Mouse (Mus musculus) midbrain, embryonic 12.5 days (tissue): ENCODE data around the gene Stk16. TPM values are rescaled to one million over a fixed set of nuclear protein-coding genes. Genes with fewer than 3 reads are reported as not detected.

Experiments used
- ATAC-seq: fragments of 200-750 bp; cut with Nextera tagmentation; 2 replicates; pipeline ENCODE4 v1.8.0; 2017; ENCODE audit warnings: low read depth, moderate TSS enrichment, moderate library complexity; ENCODE audit not compliant: low FRiP score
- H3K27ac ChIP-seq: fragments of 300-500 bp; sonication (generic); replicated peaks from 2 replicates; pipeline ENCODE4 v1.5.1; 2016; ENCODE audit warnings: mild to moderate bottlenecking
- H3K27me3 ChIP-seq: fragments of 300-500 bp; sonication (generic); 2 replicates; pipeline ENCODE4 v1.6.1; 2016; ENCODE audit warnings: mild to moderate bottlenecking
- H3K36me3 ChIP-seq: fragments of 300-500 bp; sonication (generic); 2 replicates; pipeline ENCODE4 v1.6.1; 2016
- H3K4me1 ChIP-seq: fragments of 300-500 bp; sonication (generic); 2 replicates; pipeline ENCODE4 v1.6.1; 2016
- H3K4me2 ChIP-seq: fragments of 300-500 bp; sonication (generic); replicated peaks from 2 replicates; pipeline ENCODE4 v1.6.1; 2016; ENCODE audit warnings: mild to moderate bottlenecking, moderate library complexity
- H3K4me3 ChIP-seq: fragments of 300-500 bp; sonication (generic); 2 replicates; pipeline ENCODE4 v1.5.1; 2016; ENCODE audit warnings: mild to moderate bottlenecking
- H3K9ac ChIP-seq: fragments of 300-500 bp; sonication (generic); replicated peaks from 2 replicates; pipeline ENCODE4 v1.6.1; 2016; ENCODE audit warnings: mild to moderate bottlenecking, moderate library complexity
- H3K9me3 ChIP-seq: fragments of 300-500 bp; sonication (generic); 2 replicates; pipeline ENCODE4 v1.6.1; 2016; ENCODE audit warnings: mild to moderate bottlenecking
- WGBS: fragments of 180-500 bp; shearing (Covaris S2); methylation state at CpG from one replicate; pipeline ENCODE4 v1.1.7; 2016; 5-methylcytosine and 5-hydroxymethylcytosine counted together
- polyA plus RNA-seq: library from polyadenylated mRNA; unstranded; fragments of >200 nt; fragmentation: Nextera tagmentation; extraction: Ambion mirVana; gene quantifications from 2 replicates; pipeline ENCODE4 v1.2.1, GENCODE M21; 2016

The Stk16 gene
- polyA plus RNA-seq, 1 experiment from 2014 or later: 135 TPM

- Histone ChIP-seq H3K27me3 (no peaks in the 10 kb centered on the region), H3K9ac (no peak overlapping the region), H3K4me1 (peaks cover 20% of the 10 kb centered on the region), H3K9me3 (no peaks in the 10 kb centered on the region), H3K36me3 (peaks cover 48% of the 10 kb centered on the region), H3K27ac (no peak overlapping the region), H3K4me3 (no peak overlapping the region), H3K4me2 (no peak overlapping the region)
- no peak for ATAC-seq
- WGBS: 91% methylated on average over 2 of the region's 2 CpGs
Measured at GRCm38 (mm10) chr1:75187914-75188483, 22.6 kb upstream of the Stk16 start.

DNA sequence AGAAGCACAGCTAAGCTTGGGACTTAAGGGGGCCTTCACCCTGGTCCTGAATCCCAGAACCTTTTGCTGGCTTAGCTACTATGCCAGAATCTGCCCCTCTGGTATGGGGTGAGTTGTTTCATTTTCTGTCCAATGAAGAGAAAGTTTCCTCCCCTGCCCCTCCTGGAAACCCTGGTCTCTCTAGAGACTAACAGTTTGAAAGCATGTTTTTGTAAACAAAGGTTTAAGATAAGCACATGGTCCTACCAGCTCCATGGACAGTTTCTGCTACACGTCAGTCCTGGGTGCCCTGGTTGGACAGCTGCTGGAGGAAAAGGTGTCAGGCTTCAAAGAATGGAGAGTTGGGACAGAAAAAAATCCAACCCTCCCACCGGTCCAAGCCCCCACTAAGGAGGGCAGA is 20.1 kb upstream of the Stk16 start:
- 77% methylated on average over 2 of the region's 2 CpGs for WGBS
- Histone ChIP-seq H3K4me3 (no peak overlapping the region), H3K4me2 (peak overlapping the region; percentile 96), H3K9ac (peak overlapping the region; percentile 31; the same call in 1 of the 2 replicates), H3K9me3 (no peaks in the 10 kb centered on the region), H3K36me3 (peaks cover 29% of the 10 kb centered on the region), H3K27ac (no peak overlapping the region), H3K4me1 (peaks cover 24% of the 10 kb centered on the region), H3K27me3 (no peaks in the 10 kb centered on the region)
- ATAC-seq: no peak

- Histone ChIP-seq H3K27me3 (no peaks in the 10 kb centered on the region), H3K9ac (peak overlapping the region; percentile 83), H3K36me3 (peaks cover 29% of the 10 kb centered on the region), H3K4me3 (peak overlapping the region; percentile 68), H3K4me2 (peak overlapping the region; percentile 96), H3K9me3 (no peaks in the 10 kb centered on the region), H3K27ac (peak overlapping the region; percentile 87), H3K4me1 (peaks cover 24% of the 10 kb centered on the region)
- no peak for ATAC-seq
- WGBS: 41% methylated on average over 5 of the region's 5 CpGs
Measured at GRCm38 (mm10) chr1:75191258-75191621, 19.4 kb upstream of the Stk16 start.

DNA sequence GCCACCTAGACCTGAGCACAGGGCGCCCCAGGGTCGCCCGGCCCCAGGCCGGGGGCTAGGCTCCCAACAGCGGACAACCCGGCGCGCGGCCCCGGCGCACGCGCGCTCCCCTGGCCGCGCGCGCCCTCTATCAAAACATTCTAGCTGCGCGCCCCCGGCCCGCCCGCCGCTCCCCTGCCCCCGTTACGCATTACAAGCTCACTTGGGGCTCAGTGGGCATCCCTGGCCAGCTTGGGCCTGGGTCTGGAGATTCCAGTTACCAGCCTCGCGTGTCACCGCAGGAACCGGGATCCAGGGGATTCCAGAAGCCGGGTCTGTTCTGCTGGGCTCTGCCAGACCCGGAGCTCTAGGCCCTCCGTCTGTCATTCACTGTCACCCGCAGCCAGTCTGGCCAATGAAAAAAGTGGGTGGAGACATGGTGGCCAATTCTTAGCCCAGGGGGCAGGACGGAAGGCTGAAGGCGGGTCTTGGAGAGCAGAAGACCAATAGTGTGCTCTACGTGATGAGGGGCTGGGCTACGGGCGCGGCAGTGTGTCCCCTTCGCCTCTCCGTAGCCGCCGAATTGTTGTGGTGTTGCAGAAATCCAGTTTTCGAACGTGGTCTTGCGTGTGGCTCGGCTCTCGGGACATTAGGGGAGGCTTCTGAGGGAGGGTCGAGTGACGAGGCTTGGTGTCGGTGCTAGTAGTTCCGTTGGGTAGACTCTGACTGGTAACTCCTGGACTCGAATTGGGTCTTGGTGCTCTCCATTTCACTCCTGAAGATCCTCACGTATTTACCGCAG is 18.8 kb upstream of the Stk16 start, which contains the start of the genes Ankzf1 and Atg9a:
Gene Ankzf1, plus strand, starts transcription at position 530 of the 781 bp plus-strand sequence.
Gene Atg9a, minus strand, starts transcription at position 575 of the 781 bp plus-strand sequence.
- H3K9me3 ChIP-seq: no peaks in the 10 kb centered on the region
- peak within 1 kb of the TSS; percentile 87 for H3K27ac ChIP-seq
- WGBS: under 1% methylated on average over 48 of the region's 56 CpGs
- ATAC-seq: peak; percentile 99
- H3K27me3 ChIP-seq: no peaks in the 10 kb centered on the region
- peak within 1 kb of the TSS; percentile 96 for H3K4me2 ChIP-seq
- peak within 1 kb of the TSS; percentile 68 for H3K4me3 ChIP-seq
- peaks cover 24% of the 10 kb centered on the region for H3K4me1 ChIP-seq
- peak within 1 kb of the TSS; percentile 83 for H3K9ac ChIP-seq
- peaks cover 29% of the 10 kb centered on the region for H3K36me3 ChIP-seq

- peak overlapping the region; percentile 81 for H3K9ac ChIP-seq
- H3K36me3 ChIP-seq: peaks cover 30% of the 10 kb centered on the region
- H3K4me2 ChIP-seq: peak overlapping the region; percentile 96
- WGBS: under 1% methylated on average over 19 of the region's 19 CpGs
- no peaks in the 10 kb centered on the region for H3K27me3 ChIP-seq
- peak overlapping the region; percentile 68 for H3K4me3 ChIP-seq
- H3K9me3 ChIP-seq: no peaks in the 10 kb centered on the region
- H3K27ac ChIP-seq: peak overlapping the region; percentile 87
- H3K4me1 ChIP-seq: peaks cover 24% of the 10 kb centered on the region
- ATAC-seq: no peak
Measured at GRCm38 (mm10) chr1:75192452-75192851, 18.2 kb upstream of the Stk16 start.

GRCm38 (mm10) chr1:75201236-75201635 is 9.4 kb upstream of the Stk16 start:
- Histone ChIP-seq H3K27me3 (no peaks in the 10 kb centered on the region), H3K4me2 (no peak overlapping the region), H3K9ac (no peak overlapping the region), H3K36me3 (peaks cover 42% of the 10 kb centered on the region), H3K4me3 (no peak overlapping the region), H3K4me1 (no peaks in the 10 kb centered on the region), H3K9me3 (no peaks in the 10 kb centered on the region), H3K27ac (no peak overlapping the region)
- no peak for ATAC-seq
- 91% methylated on average over 1 of the region's 1 CpGs for WGBS

DNA sequence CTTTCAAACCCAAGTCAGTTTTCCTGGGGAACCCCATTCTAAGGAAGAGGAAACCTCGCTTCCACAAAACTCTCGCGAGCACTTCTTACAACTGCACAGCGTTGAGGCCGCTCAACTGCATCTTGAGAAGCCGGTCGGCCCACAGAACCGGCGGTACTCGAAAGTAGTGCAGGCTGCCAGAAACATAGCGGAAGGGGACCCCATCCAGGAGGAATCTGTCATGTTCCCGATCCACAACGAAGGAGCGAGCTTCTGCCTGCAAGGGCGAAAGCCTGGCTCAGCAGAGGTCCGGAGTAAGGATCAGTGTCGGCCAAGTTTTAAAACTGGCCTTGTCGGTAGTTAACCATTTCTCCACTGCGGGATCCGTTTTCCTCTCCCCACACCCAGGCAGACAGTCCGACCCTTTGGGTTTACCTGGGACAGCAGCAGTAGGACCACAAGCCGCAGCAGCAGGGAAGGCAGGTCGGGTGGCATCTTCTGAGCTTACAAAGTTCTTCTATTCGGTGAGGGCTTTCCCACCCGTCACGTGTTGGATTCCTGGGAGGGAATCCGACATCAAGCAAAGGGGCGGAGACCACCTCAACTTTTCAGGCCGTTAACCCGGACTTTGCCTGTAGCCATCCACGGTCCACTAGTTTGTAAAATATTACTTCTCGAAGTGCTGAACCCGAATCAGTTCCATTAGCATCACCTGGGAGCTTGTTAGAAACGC is 1.5 kb upstream of the Stk16 start:
- no peak overlapping the region for H3K27ac ChIP-seq
- WGBS: 14% methylated on average over 34 of the region's 34 CpGs

DNA sequence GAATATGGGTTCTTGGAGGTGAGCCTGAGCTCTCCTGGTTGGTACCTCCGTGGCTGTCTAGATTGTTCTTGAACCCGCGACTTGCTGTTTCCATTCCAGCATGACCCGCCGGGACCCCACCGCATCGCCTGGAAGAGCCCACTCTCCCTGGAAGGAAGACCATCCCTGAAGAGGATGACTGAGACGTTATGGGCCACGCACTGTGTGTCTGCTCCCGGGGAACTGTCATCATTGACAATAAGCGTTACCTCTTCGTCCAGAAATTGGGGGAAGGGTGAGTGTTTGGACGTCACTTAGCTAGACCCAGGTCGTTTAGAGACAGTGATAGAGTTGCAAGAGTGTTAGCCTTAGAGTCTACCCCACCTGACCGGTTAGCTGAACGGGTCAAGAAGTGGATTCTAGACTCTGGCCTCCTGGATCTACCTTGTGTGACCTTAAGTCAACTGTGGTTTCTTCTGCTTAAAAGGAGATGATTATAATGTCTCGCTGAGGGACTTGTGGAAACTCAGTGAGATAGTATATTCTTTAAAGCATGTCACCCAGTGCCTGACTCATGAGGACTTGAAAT is 587 bp downstream of the Stk16 start:
- ATAC-seq: peak; percentile 48; the same call in 1 of the 2 replicates
- Histone ChIP-seq H3K27ac (no peak overlapping the region), H3K27me3 (peaks cover 19% of the 10 kb centered on the region), H3K4me2 (peak overlapping the region; percentile 98), H3K9ac (peak overlapping the region; percentile 95), H3K9me3 (no peaks in the 10 kb centered on the region), H3K4me1 (peaks cover 41% of the 10 kb centered on the region), H3K4me3 (peak overlapping the region; percentile 77), H3K36me3 (peaks cover 43% of the 10 kb centered on the region)
- WGBS: 12% methylated on average over 17 of the region's 17 CpGs

More for the DNA sequence above, 1.5 kb upstream of the Stk16 start:
- Histone ChIP-seq H3K4me1 (peaks cover 41% of the 10 kb centered on the region), H3K36me3 (peaks cover 24% of the 10 kb centered on the region), H3K4me2 (peak overlapping the region; percentile 98), H3K4me3 (peak overlapping the region; percentile 37), H3K9me3 (no peaks in the 10 kb centered on the region), H3K9ac (peak overlapping the region; percentile 51), H3K27me3 (peaks cover 12% of the 10 kb centered on the region)
- no peak for ATAC-seq

- H3K27me3 ChIP-seq: peaks cover 32% of the 10 kb centered on the region
- no peaks in the 10 kb centered on the region for H3K9me3 ChIP-seq
- H3K4me3 ChIP-seq: no peak overlapping the region
- peaks cover 43% of the 10 kb centered on the region for H3K36me3 ChIP-seq
- WGBS: 88% methylated on average over 4 of the region's 4 CpGs
- no peak overlapping the region; the same call in 1 of the 2 replicates for H3K4me2 ChIP-seq
- no peak overlapping the region for H3K9ac ChIP-seq
- H3K27ac ChIP-seq: no peak overlapping the region
- no peak for ATAC-seq
- H3K4me1 ChIP-seq: peaks cover 41% of the 10 kb centered on the region
Measured at GRCm38 (mm10) chr1:75212542-75212941, 1.9 kb downstream of the Stk16 start.

DNA sequence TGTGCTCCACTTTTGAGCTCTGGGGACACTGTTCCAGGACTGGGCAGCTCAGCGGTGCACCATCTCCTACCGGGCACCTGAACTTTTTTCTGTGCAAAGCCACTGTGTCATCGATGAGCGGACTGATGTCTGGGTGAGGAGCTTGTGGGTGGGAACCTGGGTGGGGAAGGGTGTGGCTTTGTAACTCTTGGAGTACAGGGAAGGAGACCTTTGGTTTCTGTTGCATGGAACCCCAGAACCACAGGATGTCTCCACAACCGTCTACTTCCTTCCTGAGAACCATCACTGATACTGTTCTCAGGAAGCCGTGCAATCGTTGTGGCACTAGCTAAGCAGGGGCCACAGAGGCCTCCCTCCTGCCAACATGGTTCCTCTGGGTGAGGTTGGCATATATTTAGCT is 2.5 kb downstream of the Stk16 start:
- WGBS: 89% methylated on average over 7 of the region's 7 CpGs
- no peak for ATAC-seq
- Histone ChIP-seq H3K4me3 (no peak overlapping the region), H3K4me1 (peaks cover 44% of the 10 kb centered on the region), H3K36me3 (peaks cover 43% of the 10 kb centered on the region), H3K9me3 (no peaks in the 10 kb centered on the region), H3K27ac (no peak overlapping the region), H3K4me2 (no peak overlapping the region), H3K27me3 (peaks cover 37% of the 10 kb centered on the region), H3K9ac (no peak overlapping the region)

DNA sequence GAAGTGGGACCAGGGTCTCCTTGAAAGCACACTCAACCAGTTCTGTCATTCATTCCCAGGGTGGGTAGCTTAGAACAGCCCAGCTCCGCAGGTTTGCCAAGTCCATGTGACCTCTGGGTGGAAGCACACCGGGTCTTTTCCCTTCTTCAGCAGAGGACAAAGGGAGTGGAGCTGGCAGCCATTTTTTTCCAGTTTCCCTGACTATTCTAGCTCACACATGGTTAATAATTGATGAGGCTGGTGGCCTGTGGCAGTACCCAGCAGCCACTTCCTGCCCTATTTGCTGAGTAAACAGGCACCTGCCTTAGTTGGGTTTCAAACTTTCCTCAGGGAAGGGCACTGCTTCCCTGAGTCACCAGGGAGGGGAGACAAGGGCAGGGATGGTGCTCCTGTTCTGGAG is 3.8 kb downstream of the Stk16 start:
- Histone ChIP-seq H3K4me3 (no peak overlapping the region), H3K4me1 (peaks cover 45% of the 10 kb centered on the region), H3K9ac (no peak overlapping the region), H3K9me3 (no peaks in the 10 kb centered on the region), H3K27me3 (peaks cover 43% of the 10 kb centered on the region), H3K4me2 (no peak overlapping the region), H3K27ac (no peak overlapping the region), H3K36me3 (peaks cover 43% of the 10 kb centered on the region)
- WGBS: 83% methylated on average over 2 of the region's 2 CpGs
- ATAC-seq: no peak
